Mouse (Mus musculus) cerebellum, adult 9-11 months (tissue): ENCODE data around the gene Rnf123.

Experiments
- DNase-seq: peaks from one replicate; pipeline ENCODE4 v3.0.0; 2022

Gene Rnf123

GRCm38 (mm10) chr9:108104766-108105548 is 21.8 kb upstream of the Rnf123 start:
- DNase-seq = peak; percentile 72

GRCm38 (mm10) chr9:108099619-108100018 is 16.5 kb upstream of the Rnf123 start:
- DNase-seq = peak; percentile 73

DNA sequence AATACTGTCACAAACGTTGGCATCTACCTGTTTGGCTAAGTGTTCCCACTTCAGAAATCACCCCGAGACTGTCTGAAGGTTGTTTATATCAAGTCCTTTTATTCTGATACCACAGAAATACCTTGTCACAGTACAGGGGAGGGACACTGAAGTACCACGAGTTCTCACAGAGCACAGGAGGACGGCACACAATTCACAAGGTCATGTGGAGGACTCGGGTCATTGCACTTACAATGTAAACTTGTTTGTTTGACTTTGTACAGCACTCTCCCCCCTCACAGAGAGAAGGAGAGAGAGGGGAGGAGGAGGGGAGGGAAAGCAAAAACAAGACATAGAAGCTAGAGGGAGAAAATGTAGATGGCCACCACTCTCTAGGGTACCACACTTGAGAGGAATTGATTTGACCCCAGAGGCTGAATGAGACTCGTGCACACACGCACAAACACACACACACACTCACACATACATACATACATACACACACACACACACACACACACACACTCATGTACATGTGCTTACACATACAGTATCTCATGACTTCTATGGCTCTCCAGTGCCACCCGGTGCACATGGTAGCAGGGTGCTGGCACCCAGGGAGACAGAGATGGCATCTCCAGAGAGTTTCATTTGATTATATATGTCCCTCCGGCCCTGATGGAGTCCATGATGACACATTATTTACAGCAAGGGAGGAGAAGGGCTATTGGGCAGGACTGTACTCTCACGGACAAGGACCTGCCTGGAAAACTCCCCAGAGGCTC is 13.0 kb upstream of the Rnf123 start:
- no peak for DNase-seq

GRCm38 (mm10) chr9:108095518-108095917 is 12.4 kb upstream of the Rnf123 start:
- peak; percentile 79 for DNase-seq

GRCm38 (mm10) chr9:108094998-108095411 is 11.9 kb upstream of the Rnf123 start:
- peak; percentile 70 for DNase-seq

GRCm38 (mm10) chr9:108094184-108094941 is 11.2 kb upstream of the Rnf123 start, which contains the start of gene Apeh:
Apeh (minus strand) TSS chr9:108094606.
- peak; percentile 95 for DNase-seq

GRCm38 (mm10) chr9:108093586-108093985 is 10.4 kb upstream of the Rnf123 start:
- DNase-seq = peak; percentile 66

- no peak for DNase-seq
Measured at GRCm38 (mm10) chr9:108090611-108091120, 7.5 kb upstream of the Rnf123 start.

DNA sequence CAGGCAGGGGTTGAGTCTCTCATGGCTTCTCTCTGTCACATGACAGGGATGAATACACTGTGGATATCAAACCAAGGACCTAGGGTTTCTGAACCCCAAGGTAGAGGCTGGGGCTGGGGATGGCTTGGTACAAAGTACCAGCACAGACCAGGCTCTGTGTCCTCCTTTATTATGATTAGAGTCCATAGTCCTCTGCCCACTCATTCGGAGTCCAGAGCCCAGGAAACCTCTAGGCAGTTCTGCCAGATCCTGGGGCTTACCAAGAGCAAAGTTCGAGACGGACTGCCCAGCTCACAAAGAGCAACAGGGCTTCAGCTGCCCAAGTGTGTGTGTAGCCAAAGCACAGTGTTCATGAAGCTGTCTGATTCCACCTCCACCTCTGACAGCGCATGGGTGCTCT is 2.1 kb upstream of the Rnf123 start:
- DNase-seq = no peak

GRCm38 (mm10) chr9:108083561-108083960 is 415 bp upstream of the Rnf123 start:
- DNase-seq = peak; percentile 36

DNA sequence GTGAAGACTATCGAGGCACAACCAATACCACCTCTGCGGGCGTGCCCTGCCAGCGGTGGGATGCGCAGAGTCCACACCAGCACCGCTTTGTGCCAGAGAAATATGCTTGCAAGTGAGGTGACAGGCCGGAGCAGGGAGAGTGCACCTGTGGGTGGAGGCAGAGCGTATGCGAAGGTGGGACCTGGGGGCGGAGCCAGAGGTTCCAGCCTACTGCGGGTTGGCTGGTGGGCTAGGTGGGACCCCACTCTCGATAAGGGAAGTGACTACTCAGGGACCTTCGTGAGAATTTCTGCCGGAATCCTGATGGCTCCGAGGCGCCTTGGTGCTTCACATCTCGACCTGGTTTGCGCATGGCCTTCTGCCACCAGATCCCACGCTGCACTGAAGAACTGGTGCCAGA is 597 bp downstream of the Rnf123 start:
- DNase-seq = peak; percentile 67

DNA sequence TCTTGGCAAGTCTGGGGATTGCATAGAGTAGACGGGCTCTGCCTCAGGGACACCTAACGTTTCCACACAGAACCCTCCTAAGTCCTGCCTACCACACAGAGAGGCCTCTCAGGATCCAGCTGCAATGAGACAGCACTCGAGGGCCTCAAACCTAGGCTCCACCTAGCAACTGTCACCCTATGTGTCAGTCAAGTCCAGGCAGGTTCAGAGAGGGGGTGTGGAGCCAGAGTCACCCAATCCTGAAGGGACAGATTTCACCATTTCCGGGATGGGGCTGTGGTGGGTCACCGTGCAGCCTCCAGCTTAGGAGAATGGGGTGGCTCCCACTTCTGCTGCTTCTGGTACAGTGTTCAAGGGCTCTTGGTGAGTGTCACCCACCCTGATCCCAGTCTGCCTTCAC is 3.0 kb downstream of the Rnf123 start, which contains the start of gene Mst1:
TSS of gene Mst1 (plus strand) at position 269 of the 400 bp plus-strand sequence.
- peak; percentile 53 for DNase-seq

DNA sequence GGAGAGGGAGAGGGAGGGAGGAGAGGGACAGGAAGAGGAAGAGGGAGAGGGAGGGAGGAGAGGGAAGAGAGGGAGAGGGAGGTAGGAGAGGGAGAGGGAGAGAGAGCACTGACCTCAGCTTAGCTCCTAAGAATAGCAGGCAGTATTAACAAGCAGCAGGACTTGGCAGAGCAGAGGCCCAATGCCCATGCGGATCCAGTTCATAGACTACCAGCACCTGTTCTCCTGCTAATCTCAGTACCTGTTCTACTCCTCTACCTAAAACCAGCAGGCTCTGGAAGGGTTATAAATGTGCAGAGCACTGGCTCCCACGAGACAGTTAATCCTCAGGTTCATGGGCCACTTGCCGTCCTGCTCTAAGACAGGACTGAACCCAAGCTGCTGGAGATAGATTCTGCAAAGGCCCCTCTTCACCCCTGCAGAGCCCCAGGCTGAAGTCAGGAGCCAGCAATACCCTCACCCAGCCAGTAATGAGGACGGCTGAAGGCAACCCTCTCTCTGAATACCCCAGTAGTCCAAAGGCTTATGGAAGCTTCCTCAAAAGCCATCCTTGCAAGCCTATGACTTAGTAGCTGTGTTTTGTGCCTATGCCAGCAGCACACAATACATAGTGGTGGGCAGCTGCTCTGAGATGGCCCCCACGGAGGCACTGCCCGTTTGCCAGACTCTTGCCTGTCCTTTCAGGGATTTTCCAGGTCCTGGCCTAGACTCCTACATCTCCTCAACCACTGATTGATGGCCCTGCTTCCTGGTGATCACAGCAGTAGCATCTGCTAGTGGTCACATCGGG is 9.8 kb downstream of the Rnf123 start:
- DNase-seq = peak; percentile 96

GRCm38 (mm10) chr9:108072481-108072924 is 10.6 kb downstream of the Rnf123 start:
- DNase-seq = peak; percentile 81

DNA sequence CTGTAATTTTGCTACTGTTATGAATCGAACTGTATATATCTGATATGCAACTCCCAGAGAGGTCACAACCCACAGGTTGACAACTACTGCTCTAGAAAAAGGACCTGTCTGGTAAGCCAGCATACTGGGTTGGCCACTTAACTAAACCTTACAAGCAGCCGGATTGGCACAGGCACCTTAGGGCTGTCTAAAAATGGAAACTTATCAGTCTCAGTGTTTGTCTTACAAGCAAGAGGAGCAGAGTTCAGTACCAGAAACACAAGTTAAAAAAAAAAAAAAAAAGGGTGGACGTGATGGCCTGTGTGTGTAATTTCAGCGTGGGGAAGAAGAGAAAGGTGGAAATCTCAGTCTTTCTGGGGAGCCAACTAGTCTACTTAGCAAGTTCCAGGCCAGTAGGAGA is 11.3 kb downstream of the Rnf123 start:
- no peak for DNase-seq

DNA sequence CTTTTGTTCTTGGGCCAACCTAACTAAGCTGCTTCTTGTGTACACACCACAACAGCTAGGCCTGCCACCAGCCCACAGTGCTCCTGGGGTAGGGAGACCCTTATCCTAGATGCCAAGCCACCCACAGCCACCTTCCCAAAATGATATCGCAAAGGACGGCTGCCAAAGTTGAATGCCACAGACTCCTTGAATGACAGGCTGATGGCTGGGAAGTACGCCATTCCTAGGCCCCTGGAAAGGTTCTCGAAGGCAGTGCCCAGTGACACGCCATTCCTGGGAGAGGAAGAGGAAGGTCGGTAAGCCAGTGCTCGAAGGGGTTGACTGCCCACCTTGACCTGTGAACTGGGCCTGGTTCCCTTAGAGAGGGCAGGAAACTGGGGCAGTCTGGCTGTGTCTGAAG is 13.6 kb downstream of the Rnf123 start:
- peak; percentile 58 for DNase-seq

- peak; percentile 67 for DNase-seq
Measured at GRCm38 (mm10) chr9:108069007-108069406, 14.1 kb downstream of the Rnf123 start.

GRCm38 (mm10) chr9:108067900-108068299 is 15.2 kb downstream of the Rnf123 start:
- peak; percentile 89 for DNase-seq

- peak; percentile 64 for DNase-seq
Measured at GRCm38 (mm10) chr9:108067199-108067598, 15.9 kb downstream of the Rnf123 start.

GRCm38 (mm10) chr9:108065491-108066011 is 17.6 kb downstream of the Rnf123 start:
- peak; percentile 89 for DNase-seq

DNA sequence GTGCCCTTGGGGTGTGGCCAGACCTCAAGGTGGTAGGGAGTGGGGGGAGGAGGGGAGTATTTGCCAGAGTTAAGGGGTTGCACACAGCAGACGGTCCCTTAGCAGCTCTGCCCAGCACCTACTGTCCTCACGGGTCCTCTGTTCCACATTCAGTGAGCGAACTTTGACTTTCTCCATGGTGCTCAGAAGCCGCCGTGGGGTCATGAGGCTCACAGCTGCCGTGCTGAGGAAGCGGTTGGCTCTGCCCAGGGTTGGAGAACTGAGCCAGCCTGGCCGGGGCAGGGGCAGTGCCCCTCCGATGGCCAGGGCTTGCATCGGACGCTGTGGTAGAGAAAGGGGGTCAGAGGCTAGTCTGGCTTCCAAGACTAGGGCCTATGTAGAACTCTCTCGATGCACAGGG is 19.8 kb downstream of the Rnf123 start:
- DNase-seq = no peak

DNA sequence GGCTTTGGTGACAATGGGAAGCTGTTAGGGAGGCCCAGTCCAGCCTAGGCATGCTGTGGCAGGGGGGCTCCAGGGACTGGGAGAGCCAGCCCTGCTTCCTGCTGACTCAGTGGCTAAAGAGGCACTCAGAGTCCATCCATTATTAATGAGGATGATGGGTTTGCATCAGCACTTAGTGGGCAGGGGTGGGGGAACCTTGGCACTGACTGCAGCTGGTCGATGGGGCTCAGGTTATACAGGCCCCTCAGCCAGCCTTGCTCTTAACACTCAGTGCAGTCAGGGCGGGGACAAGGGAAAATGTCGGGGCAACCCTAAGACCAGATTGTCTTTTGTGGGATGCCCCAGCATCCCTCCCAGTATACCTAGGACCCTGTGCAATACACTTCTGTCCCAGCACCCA is 21.0 kb downstream of the Rnf123 start:
- peak; percentile 40 for DNase-seq
